In the genomic region with DNA sequence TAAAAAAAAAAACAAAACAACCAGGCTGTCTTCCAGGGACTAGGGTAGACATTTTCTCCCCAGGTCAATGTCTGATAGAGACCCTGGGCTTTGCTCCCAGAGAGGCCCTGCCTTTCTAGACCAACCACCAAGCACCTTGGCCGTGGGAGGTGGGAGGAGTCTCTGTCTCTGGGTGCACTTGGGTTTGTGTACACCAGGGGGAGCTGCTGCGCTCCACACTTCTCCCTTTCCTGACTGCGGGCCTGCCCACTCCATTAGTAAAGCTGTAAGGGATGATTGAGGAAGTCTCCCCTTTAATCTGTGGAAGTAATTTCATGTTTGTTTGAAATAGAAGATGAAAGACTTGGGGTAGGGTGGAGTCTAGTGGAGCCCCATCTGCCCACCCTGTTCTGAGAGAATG, we compare ENCODE assay signal across 8 mouse cellular contexts. TPM values are rescaled to one million over a fixed set of nuclear protein-coding genes. Genes with fewer than 3 reads are reported as not detected.
DNase-seq lines count a peak whose midpoint lies in the region; ATAC-seq and TF ChIP-seq lines count a peak whose summit lies in the region.

No protein-coding gene starts in this region.

- H3K4me3 ChIP-seq in cerebellum, adult 2 months (replicated peaks; ENCODE audit: insufficient read depth, low read depth, low read length): no peak overlapping the region
- no peak overlapping the region for H3K4me3 ChIP-seq in layer of hippocampus, adult 2 months

- intact Hi-C loops in gastrocnemius, postnatal 14 days (cut with DNase I; ENCODE audit: low total_unique reads): no loop called here

- no peak for ATAC-seq in cerebellum, adult (ENCODE audit: insufficient number of reproducible peaks, low FRiP score, low TSS enrichment)

- peak; percentile 46; the same call in 1 of the 2 replicates for TF ChIP-seq CTCF in cerebellum, adult 2 months (IDR thresholded peaks at IDR 0.05; ENCODE audit: borderline replicate concordance, insufficient read depth, low read depth, low read length)
- TF ChIP-seq CTCF in layer of hippocampus, adult 2 months (conservative IDR thresholded peaks at IDR 0.05): peak; percentile 79

- no peak overlapping the region for H3K27ac ChIP-seq in cerebellum, adult 2 months (ENCODE audit: insufficient read depth, low read length)
- no peak overlapping the region for H3K27ac ChIP-seq in layer of hippocampus, adult 2 months

- DNase-seq in cerebellum, adult 2 months: no peak
- peak; percentile 40 to 54 for DNase-seq in layer of hippocampus, adult 2 months (ENCODE audit: low spot score in 2 of 2)
- DNase-seq in layer of hippocampus, adult 9-10 months (ENCODE audit: low spot score): no peak
- DNase-seq in adrenal gland, adult 8-10 months: peak; percentile 24
- DNase-seq in gastrocnemius, postnatal 14 days: peak; percentile 53
- peak; percentile 68 for DNase-seq in lung, postnatal 36 days
- DNase-seq in testis, postnatal 14 days (ENCODE audit: low spot score): peak; percentile 44

- TF ChIP-seq POLR2A in cerebellum, adult 2 months (IDR thresholded peaks at IDR 0.05; ENCODE audit: borderline replicate concordance, insufficient read depth, low read length): no peak

- H3K4me1 ChIP-seq in cerebellum, adult 2 months (ENCODE audit: control insufficient read depth, insufficient read depth, low read length): no peaks in the 10 kb centered on the region

- 72% methylated on average over 3 of the region's 3 CpGs for WGBS in cerebellum, adult 2 months

- H3K27me3 ChIP-seq in cerebellum, adult 2 months (ENCODE audit: control insufficient read depth, insufficient read depth, low read length): no peaks in the 10 kb centered on the region

RNA-seq across cellular contexts. Expression of gene Gm17018, which starts 20.8 kb away (rescaled TPM):
- polyA plus RNA-seq in cerebellum, adult 2 months (2012; rRNA removed): 44.6 and 56.7 TPM in 2 replicates
- 10 to 100 TPM; 55.4 to 65.4 TPM for total RNA-seq in layer of hippocampus, adult 2 months (2021)
- total RNA-seq in adrenal gland, adult 8-10 months (2022): 10 to 100 TPM; 34.3 to 43.0 (median 36.2) TPM
- 10 to 100 TPM; 12.8 to 13.5 TPM for total RNA-seq in gastrocnemius, postnatal 14 days (2021)

RNA-seq across cellular contexts. Expression of gene Poll, which starts 20.9 kb away (rescaled TPM):
- polyA plus RNA-seq in cerebellum, adult 2 months (2012; rRNA removed): 14.5 and 14.6 TPM in 2 replicates
- total RNA-seq in layer of hippocampus, adult 2 months (2021): 1 to 10 TPM; 9.9 TPM
- 10 to 100 TPM; 15.2 to 18.4 (median 16.7) TPM for total RNA-seq in adrenal gland, adult 8-10 months (2022)
- total RNA-seq in gastrocnemius, postnatal 14 days (2021): 10 to 100 TPM; 11.2 to 11.3 TPM

Comparison
In these comparisons a context has a peak if more than half of its experiments do, and no peak if none do; other contexts are left out.
1. DNase-seq: peak in layer of hippocampus, adult 2 months (2 of 2), adrenal gland, adult 8-10 months (single experiment), gastrocnemius, postnatal 14 days (single experiment), lung, postnatal 36 days (single experiment) and testis, postnatal 14 days (single experiment); none in cerebellum, adult 2 months (0 of 2) and layer of hippocampus, adult 9-10 months (single experiment).